Mouse (Mus musculus) left cerebral cortex, postnatal 36 days (tissue): ENCODE measurements around the gene Esrrb. TPM values are rescaled to one million over a fixed set of nuclear protein-coding genes. Genes with fewer than 3 reads are reported as not detected.
A peak's percentile ranks its signal among the peaks of the same experiment; 100 is the strongest.

Experiments
- DNase-seq, 2 experiments: peaks; one replicate each; pipeline ENCODE4 v3.0.0; 2021 to 2022; ENCODE audit warnings: low spot score in 2 of 2, mixed read lengths in 1 of 2
- intact Hi-C: fragments of 180-260 bp; cut with DNase I; formaldehyde crosslinking; loops from one replicate; pipeline ENCODE4 v1.15.1; 2025
- total RNA-seq, 2 experiments: library from RNA; stranded (reverse); gene quantifications; 2 replicates each; pipeline ENCODE4 v1.2.3; 2021

Esrrb gene
- total RNA-seq, 2 experiments from 2014 or later = 1.7 to 2.3 TPM

DNA sequence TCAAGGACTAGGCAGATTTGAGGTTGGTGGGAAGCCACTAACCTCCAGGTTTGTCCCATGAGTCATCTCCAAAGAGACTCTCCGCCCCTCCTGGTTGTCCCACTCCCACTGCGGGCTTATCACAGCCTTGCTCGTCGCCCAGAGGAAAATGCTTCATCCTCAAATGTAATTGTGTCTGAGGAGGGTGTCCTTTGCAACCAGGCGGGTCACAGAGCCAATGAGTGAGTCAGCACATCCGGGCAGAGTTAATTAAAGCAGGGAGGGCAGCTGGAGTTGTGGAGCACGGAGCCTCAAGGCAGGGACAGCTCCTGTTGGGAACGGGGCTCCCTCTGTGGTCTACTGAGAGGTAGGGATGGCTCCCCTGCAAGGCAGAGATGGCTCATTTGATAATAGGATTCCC is 37.8 kb downstream of the Esrrb start:
- intact Hi-C loops = no loop called here
- no peak for DNase-seq

DNA sequence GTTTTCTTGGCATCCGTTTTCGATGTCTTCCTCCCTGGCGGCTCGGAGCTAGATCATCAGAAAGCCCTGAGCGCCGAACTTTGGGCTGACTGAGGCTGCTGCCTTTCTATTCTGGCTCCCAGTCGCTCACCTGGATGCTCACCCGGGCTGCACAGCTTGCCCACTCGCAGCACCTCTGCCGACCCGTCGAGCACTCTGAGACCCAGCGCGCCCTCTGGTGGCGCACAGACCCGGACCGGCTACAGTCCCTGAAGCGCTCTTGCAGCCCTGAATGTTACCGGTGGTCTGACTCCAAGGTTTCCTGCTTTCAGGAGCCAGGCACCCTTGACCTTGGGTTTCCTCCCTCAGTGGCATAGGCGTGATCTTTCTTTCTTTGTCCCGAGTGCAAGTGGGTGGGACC is 41.8 kb downstream of the Esrrb start:
- intact Hi-C loops = loop anchor here (1.0 kb wide), 1 partner anchor 269 kb away; no protein-coding TSS in a partner anchor
- DNase-seq = peak; percentile 50 to 60

DNA sequence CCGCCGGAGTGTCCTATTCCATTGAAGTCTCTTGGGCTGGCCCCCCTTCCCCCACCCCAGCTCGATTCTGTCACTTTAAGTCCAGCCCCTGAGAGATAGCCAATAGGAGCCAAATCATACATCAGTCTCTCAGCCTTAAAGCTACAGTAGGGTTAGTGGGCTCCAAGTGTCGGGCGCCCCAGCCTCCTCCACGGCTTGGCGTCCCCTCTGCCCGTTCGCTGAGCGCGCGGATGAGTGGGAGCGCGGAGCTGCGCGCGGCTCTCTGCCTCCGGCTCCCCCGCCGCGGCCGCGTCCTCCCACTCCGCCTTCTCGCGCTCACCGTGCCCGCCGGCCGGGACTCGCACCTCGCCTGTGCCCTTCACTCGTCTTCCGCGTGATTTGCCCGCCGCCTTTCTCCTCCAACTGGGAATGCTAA is 60.6 kb downstream of the Esrrb start:
- intact Hi-C loops = no loop called here
- DNase-seq = peak; percentile 32 to 58

DNA sequence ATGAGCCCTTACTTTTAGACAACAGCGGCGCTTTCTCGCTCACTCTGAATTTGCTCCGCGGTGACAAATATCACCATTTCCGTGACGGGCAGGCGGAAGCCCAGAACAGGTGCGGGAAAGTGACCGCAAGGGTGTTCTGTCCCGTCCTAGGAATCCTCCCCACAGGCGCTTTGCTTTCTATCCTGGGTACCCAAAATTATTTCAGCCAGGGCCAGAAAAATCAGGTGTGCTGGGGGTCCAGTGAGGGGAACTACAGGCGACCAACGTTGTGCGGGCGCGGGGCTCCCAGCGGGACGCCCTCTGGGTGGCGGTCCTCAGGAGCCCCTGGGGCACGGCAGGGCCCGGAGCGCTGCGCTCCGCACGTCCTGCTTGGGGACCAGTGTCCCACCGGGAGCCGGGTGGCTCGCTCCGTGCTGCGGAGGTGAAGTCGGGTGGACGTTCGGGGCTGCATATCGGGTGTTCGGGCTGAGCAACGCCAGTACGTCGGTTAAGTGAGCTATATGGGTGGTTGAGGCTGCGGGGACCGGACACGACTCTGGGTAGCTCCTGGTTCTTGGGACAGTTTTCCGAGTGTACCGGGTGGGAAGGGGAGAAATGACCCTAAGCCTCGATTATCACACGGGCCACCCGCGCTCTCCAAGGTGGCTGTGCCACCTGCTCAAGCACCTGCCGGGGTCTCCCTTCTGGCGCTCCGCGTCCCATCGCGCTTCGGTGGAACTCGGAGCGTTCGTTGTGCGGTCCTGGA is 61.4 kb downstream of the Esrrb start:
- intact Hi-C loops = no loop called here
- DNase-seq = no peak

DNA sequence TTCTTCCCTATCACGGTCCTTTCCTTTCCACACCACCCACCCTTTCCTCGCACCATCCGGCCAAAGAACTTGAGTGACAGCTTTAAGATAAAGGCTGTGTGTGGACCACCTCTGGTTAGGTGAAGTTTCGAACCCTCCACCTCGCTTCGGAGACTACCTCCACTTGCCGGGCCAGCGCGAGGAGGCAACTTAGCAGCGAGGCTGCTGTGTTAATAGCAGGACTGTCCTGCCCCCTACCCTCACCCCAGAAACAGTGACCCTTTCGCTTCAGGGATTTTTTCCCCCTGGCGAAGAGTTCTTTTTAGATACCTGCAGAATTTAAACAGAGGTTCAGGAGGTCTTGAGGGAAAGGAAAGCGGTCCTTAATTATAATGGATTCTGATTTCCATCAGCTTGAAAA is 62.2 kb downstream of the Esrrb start:
- DNase-seq = no peak
- intact Hi-C loops = no loop called here

DNA sequence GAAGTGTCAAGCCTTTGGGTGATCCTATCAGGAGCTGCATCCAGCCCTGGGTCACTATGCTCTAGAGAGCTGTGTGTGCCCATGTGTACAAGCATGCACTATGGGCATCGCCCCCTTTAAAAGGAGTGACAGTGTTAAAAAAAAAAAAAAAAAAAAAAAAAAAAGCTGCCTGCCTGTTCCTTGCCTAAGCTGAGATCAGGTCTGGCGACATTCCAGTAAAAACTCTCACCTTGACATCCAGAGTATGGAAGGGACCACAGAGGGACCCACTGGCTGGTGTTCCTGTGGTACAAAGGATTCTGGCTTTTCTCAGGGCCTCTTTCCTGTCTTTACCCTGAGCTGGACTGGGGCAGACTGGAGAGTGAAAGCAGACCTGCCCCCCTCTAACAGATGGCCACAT is 66.7 kb downstream of the Esrrb start:
- DNase-seq = no peak
- intact Hi-C loops = no loop called here

DNA sequence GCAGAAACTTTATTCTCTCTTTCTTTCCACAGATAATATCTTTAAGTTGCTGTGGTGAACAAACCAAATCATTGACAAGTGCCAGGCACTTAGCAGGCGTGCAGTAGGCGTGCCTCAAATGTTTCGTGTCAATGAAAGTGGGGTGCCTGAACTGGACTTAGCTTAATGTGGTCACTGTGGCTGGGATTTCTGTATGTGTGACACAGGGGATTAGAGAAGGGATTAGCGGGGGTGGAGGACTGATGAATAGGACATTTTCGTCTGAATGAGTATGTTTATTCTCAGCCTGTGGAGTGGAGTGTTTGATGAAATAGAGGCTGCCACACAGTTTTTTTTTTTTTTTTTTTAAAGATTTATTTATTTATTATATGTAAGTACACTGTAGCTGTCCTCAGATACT is 70.8 kb downstream of the Esrrb start:
- intact Hi-C loops = loop anchor here (10.0 kb wide), 1 partner anchor 297 kb away; no protein-coding TSS in a partner anchor
- DNase-seq = no peak

DNA sequence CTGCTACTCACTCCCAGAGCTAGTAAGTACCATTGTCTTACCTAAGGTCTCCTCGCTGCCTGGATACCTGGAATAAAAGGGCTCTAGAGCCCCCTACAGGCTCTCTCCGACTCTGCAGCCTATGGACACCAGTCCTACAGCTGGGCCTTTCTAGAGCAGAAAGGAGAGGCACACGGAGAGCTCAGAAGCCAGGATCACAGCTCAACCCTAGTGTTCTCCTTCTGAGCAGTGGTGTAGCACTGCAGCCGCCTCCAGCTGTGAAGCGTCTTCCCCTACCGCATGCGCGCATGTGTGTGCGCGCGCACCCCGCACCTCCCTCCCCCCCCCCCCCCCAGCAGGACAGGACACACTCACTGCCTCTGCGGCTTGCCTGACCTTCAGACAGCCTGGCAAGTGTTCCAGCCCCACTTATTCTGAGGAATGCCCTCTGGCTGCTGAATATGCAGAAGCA is 72.5 kb downstream of the Esrrb start:
- peak; percentile 68 to 78 for DNase-seq
- intact Hi-C loops = loop anchor here (10.0 kb wide), 1 partner anchor 299 kb away; no protein-coding TSS in a partner anchor

DNA sequence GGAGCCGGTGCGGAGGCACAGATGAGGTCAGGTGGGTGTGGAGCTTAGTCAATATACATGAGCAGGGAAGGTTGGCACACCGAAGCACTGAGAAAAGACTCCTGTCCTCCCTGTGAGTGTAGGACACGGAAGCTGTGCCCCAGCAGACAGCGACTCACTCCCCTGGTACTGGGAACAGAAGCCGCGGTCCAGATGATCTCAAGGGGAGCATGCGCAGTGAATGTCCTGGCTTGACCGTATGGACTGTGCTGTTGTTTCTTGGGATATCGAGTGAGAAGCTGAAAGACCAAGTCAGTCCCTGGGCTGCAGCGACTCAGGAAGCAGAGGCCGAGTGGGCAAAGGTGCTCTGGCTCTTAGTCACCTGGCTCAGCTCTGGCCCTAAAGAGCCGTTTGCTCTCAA is 74.7 kb downstream of the Esrrb start:
- no peak for DNase-seq
- intact Hi-C loops = loop anchor here (10.0 kb wide), 1 partner anchor 301 kb away; no protein-coding TSS in a partner anchor

DNA sequence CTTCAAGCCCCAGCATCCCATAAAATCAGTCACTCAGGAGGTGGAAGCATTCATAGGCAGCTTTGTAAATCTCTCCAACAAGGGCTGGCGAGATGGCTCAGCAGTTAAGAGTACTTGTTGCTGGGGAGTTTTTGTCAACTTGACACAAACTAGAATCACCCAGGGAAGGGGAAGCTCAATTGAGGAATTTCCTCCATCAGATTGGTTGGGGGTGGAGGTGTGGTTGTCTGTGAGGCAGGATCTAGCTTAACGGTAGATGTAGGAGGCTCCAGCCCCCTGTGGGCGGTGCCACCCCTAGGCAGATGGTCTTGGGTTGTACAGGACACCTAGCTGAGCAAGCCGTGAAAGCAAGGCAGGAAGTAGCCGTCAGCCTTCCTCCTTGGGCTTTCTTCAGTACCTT is 89.9 kb downstream of the Esrrb start:
- intact Hi-C loops = no loop called here
- DNase-seq = no peak

DNA sequence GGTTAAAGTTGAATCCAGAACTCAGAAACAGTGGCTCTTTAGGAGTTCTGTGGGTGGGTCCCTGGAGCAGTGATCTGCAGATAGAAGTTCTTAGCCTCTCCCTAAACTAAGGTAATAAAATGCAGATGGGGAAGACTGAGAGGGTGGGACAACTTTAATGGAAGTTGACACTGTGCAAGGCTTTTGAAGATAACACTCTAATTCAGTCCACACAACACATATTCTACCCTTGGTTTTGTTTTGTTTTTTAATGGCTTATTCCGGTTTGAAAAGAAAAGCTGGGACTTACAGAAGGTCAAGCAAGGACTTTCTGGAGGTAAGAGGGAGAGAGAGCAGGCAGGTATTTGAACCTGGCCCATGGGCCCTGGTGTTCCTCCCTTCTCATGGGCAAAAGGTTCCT is 94.1 kb downstream of the Esrrb start:
- intact Hi-C loops = no loop called here
- DNase-seq = no peak

DNA sequence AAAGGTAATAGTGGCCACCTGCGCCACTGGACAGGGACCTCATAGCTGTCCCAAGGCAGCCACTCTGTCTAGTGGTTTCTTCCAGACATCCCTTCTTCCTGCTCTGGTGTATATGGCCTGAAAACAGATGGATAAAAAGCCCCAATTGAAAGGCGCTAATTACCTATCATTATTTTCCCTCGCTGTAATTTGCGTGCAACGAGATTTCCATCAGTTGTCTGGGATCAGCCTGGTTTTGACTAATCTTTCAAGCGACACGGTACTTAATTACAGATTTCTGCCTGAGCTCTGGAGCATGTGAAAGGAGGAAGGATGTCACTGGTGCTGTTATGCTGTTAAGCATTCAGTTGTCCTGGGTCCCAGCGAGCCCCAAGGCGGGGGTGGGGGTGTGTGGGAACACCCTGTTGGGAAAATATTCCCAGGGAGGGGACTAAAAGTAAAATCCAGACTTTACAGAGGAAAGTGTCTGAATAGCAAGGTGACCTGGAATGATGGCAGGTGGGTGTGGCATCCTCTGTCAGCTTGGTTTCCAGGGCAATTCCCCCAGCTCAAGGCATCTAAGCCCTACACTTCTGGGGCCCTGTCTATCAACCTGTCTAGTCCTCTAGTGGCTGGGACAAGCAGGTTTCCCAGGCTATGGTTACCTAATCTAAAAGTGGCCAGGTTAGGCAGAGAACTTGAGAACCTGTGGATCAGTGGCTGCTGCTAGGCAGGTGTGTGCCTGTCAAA is 102.0 kb downstream of the Esrrb start:
- intact Hi-C loops = no loop called here
- DNase-seq = no peak

DNA sequence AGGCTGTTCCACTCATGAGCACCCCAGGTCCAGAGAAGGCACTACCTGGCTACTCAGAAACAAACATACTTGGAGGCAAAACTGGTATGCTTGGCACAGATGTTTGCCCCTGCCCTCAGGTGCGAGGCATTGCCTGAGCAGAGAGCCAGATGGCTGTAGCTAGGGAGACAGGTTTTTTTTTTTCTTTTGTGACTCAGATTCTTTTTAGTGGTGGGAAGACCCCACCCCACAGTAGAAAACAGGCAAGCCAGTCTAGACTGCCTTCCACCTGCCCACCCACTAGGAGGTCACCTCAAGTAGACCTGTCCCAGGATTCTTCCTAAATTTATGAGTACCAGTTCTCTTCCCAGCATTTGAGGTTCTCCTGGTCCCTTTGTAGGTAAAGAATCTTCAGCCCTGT is 103.5 kb downstream of the Esrrb start:
- intact Hi-C loops = no loop called here
- no peak for DNase-seq

DNA sequence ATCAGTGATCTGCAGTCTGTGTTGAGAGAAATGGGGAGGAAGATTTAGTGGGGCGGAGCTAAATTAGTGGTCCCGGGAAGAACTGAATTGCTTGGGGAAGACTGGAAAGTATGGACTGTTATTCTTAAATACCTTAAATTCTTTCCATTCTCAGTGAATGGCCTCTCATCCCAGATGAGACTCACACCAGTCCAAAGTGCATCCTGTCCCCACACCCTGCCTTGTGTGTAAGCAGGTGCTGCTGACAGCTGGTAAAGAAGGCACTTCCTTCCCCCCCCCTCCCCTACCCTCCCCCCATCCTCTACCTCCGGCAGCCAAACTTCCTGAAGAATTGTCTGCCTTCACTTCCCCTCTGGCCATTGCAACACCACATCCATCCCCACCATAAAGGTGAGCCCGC is 105.3 kb downstream of the Esrrb start:
- DNase-seq = no peak
- intact Hi-C loops = no loop called here

DNA sequence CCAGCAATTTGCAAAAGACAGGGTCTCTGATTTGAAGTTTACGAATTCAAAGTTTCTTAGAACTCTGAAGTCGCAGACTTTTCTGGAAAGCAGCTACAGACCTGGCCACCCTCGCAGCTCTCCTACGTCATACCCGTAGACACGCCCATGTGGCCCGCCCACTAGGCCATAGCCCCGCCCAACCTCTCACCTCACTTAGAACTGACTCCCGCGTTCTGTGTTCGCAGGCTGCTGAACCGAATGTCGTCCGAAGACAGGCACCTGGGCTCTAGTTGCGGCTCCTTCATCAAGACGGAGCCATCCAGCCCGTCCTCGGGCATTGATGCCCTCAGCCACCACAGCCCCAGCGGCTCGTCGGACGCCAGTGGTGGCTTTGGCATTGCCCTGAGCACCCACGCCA is 109.0 kb downstream of the Esrrb start:
- intact Hi-C loops = no loop called here

DNA sequence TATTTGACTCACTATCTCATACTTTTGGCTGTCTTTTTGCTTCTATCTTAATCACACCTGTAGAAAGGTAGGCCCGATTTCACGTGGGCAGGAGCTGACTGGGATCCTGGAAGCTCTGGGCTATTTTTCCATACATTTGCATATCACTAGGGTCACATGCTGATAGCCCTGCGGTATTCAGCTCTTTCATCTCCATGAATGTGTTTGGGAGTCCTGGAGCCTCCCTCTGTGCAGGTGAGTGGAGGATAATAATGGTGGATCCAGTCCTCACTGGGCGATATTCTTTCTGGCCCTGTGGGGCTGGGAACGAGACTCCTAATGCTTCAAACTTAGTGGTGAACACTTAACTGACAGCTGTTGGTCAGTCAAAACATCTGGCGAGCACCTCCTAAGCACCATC is 110.0 kb downstream of the Esrrb start:
- intact Hi-C loops = no loop called here

More for the DNA sequence above, 109.0 kb downstream of the Esrrb start:
- no peak for DNase-seq

DNA sequence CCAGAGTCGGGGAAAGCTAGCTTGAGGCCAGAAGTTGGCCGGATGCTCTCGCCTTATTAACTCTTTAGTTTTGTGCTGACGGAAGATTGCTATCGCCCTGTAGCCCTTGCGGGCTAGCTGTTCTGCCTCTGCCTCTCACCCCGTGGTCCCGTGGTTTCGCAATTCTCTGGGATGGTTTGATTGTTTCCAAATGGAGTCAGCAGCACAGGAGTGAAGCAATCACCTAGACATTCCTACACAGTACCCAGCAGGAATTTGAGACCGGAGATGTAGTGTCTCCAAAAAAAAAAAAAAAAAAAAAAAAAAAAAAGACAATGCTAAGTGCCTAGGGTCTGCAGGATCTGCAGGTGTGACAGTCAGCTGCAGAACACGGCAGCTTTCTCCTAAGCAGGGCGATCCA is 112.7 kb downstream of the Esrrb start:
- DNase-seq = no peak
- intact Hi-C loops = no loop called here

More for the DNA sequence above, 110.0 kb downstream of the Esrrb start:
- DNase-seq = no peak

DNA sequence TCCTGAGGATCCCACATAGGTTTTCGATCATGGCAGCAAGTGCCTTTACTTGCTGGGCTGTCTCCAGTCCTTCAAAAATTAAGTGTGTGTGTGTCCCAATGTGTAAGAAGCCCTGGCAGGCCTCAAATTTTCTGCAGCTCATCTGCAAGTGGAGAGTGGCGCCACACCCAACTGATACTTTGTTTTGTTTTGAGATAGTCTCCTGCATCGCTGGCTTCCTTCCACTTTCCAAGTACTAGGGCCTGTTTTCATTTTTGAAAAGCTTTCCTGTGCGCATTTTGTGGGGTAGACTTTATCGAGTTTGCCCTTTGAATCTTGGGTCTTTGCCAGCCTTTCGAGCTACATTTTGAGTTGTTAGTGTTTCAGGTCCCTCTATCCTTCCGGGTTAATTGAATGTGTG is 115.1 kb downstream of the Esrrb start:
- DNase-seq = no peak
- intact Hi-C loops = no loop called here

DNA sequence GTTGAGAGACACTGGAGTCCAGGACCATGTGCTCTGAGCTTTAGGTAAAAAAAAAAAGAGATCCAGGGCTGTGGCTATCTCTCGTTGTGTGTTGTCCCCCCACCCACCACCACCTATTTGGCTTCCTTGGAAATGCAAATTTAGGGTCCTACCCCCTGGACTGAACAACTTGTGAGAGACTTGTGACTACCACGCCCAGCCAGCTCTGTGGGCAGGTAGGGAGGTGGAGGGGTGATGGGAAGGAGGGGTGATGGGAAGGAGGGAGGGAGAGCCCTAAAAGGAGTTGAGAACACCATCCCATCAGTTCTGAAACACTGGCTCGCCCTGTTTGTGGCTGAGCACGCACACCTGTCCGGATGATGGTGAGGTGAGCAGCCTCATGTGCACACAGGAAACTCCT is 118.0 kb downstream of the Esrrb start:
- no peak for DNase-seq
- intact Hi-C loops = no loop called here

DNA sequence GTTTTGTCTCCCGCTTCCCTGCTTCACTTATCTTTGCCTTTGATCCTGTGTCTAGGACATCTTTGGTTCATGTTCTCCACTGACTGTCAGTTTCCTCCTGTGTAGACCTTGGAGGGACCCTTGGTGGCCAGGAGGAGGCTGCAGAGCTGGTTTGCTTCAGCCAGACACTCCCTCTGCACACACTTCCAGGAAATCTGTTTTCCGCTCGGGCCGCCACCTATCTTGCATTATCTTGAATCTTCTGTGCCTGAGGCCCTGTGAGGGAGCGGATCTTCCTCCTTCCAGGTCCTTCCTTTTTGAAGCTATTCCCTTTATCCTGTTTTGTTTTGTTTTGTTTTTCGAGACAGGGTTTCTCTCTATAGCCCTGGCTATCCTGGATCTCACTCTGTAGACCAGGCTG is 121.1 kb downstream of the Esrrb start:
- intact Hi-C loops = no loop called here
- DNase-seq = no peak

DNA sequence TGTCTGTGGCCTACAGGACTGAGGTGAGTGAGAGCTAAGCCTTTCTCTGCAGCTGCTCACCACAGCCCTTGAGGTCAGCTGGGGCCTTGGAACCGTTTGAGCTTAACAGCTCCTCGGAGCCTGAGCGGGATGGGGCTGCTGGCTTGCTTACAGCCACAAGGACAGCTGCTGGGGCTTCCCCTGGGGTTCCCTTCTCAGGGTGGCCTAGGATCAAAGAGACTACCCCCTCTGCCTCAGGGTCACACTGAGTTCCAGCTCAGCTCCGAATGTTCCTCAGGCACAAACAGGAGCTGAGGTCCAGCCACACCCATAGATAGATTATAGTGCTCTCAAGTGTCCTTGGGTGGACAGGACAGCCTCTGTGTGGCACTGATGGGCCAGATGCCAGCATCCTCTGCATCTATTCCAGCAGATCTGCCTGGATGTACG is 122.5 kb downstream of the Esrrb start:
- DNase-seq = no peak
- intact Hi-C loops = no loop called here
